Mouse (Mus musculus): ENCODE results near the gene Ift46. TPM values are rescaled to one million over a fixed set of nuclear protein-coding genes. Genes with fewer than 3 reads are reported as not detected.

Gene Ift46
- 10 to 100 TPM; 60.7 to 67.5 TPM for total RNA-seq (2021)
- long read RNA-seq, experiment 1, full-length matches to known transcripts, result 16 of 23 reads
- long read RNA-seq, experiment 1, partial matches to known transcripts, result 3 of 23 reads
- long read RNA-seq, experiment 1, other reads (novel, unspliced or antisense), result 4 of 23 reads
- long read RNA-seq, experiment 2, full-length matches to known transcripts, result 11 of 16 reads
- long read RNA-seq, experiment 2, partial matches to known transcripts, result 1 of 16 reads
- long read RNA-seq, experiment 2, other reads (novel, unspliced or antisense), result 4 of 16 reads

DNA sequence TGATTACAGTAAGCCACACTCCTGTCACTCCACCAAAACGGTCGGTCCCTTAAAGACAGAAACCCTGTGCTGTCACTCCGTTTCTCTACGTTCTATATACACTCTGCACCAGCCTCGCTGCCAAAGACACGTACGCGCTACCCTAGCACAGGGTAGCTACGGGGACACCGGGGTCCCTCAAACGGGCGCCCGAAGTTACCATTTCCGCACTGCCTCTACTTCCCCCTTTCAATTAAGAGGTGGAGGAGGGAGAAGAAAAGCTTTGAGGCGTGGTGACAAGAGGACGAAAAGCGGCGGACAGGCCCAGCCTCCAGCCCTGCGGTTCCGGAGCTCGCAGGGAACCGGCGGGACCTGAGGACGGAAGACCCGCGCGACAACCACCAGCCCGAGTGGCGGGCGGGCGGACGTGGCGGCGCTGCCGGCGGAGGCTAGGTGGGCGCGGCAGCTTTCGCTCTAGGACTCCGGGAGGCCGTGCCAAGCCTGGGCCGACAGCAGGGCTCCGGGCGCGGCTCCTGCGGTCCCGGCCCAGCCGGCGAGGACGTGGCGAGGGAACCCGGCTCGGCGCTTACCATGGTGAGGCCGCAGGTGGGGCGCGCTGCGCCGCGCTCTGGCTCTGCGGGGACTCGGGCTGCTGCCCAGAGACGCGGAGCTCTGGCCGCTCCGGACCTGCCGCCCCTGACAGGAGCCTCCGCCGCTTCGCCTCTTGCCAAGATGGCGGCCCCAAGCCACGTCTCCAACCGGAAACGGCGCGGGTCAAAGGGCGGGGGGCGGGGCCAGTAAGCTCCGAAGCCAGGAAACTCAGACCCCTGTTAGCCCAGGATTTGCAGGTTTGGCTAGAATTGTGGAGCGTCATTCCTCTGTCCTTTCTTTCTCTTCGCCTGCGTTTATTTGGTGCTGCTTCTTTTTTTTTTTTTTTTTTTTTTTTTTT is at the start of gene Ift46, which contains the start of gene Arcn1:
TSS of gene Ift46 (plus strand) at position 808 of the 928 bp plus-strand sequence.
TSS of gene Arcn1 (minus strand) at position 745 of the 928 bp plus-strand sequence.
- intact Hi-C loops (cut with DNase I), result no loop called here
- peak within 1 kb of the TSS; percentile 71 for H3K4me3 ChIP-seq
- H3K27ac ChIP-seq, result peak within 1 kb of the TSS; percentile 95
- DNase-seq (ENCODE audit: extremely low spot score in 1 of 2, low spot score in 2 of 2), result peak; percentile 78 to 80
- no peak for TF ChIP-seq CTCF (IDR thresholded peaks at IDR 0.05)

DNA sequence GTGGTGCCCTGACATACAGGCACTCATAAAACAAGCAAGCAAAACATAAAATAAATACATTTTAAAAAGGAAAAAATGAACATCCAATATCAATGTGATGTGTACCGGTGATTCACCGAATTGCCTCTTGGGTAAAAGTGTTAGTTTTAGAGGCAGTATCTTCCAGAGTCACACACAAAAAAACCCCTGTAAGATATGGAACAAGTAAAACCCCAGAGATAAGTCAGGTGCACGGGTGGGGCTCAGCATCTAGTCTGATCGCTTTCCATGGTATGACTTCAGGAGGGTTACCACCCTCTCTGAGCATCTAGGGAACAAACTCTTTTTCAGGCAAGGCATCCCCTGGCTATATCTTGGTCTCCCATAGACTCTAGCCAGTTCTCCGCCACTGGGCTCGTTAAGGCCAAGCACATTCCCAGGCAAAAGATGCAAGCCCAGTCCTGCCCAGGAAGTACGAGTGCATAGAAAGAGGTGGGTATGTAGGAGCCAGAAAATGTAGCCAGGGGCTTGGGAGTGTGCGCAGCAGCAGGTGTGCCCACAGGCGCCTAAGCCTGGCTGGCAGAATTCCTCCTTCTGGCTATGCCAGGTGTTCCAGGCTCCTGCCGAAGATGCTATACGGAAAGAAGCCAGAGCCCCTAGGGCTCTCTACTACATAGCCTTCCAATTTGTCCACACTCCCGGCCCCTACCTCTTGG is 48.6 kb upstream of the Ift46 start:
- Histone ChIP-seq H3K27ac (peak overlapping the region; percentile 44), H3K4me3 (no peak overlapping the region)
- TF ChIP-seq CTCF (IDR thresholded peaks at IDR 0.05), result no peak
- intact Hi-C loops (cut with DNase I), result no loop called here
- no peak for DNase-seq (ENCODE audit: extremely low spot score in 1 of 2, low spot score in 2 of 2)

DNA sequence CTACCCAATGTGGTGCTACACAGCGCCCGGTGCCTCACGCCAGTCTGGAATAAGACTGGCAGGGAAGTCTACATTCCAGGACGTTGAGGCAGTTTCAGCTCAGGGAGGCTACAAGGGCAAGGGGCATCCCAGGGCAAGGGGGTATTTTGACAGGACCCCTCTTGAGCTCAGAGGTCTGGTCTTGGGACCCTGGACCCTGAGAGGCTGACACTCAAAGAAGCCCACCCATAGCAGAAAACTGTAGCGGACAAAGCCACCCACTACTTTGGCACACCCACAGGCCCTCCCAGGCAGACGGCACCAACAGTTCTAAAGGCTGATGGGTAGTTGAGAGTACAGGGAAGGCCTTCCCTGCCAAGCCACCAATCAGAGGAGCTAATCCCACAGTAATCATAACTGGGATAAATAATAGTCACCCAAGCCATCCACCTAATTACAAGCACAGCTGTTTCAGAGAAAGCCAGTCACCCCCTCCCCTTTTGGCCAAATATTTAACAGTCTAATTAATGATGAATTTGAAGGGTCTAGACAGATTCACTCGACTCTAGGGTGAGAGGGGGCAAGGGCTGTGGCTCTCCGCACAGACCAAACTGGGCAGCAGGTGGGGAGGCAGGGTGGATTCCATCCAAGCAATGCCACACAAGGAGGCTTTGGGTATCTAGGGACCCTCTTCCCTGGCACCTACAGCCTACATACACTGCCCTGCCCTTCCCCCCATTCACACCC is 47.9 kb upstream of the Ift46 start:
- H3K27ac ChIP-seq, result peak overlapping the region; percentile 44
- DNase-seq (ENCODE audit: extremely low spot score in 1 of 2, low spot score in 2 of 2), result no peak
- intact Hi-C loops (cut with DNase I), result no loop called here
- H3K4me3 ChIP-seq, result peak overlapping the region; percentile 78
- no peak for TF ChIP-seq CTCF (IDR thresholded peaks at IDR 0.05)

DNA sequence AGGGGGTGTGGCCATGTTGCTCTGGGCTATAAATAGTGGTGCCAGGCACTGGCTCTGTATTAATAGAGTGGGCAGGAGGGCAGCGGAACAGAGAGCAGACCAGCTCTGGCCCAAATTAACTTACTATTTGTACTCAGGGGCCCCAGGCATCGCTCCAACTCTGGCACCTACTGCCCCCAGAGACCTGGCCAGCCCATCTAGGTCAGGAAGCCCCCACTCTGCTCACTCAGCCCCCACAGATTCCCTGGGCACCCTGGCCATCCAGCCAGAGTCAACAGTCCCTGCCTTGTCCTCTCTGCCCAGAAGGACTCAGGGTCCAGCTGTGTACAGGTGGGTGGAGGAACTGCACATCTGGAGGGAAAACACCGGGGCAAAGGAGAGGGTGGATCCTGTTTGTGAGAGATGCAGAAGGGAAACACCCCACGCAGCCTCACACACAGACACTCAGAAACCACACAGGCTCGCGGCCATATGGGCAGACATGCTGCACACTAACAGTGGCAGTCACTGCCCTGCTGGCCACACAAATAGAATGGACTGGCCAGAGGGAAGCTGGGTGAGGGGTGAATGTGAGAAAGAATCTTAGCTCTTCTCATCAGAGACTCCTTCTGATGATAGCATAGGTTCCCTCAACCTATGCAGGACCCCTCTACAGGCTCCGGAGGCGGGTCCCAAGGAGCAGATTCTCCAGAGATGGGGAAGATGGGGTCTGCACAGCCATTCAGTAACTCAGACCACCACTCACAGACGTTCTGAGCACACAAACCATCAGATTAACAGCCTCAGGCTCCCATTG is 47.2 kb upstream of the Ift46 start:
- intact Hi-C loops (cut with DNase I), result no loop called here
- Histone ChIP-seq H3K4me3 (peak overlapping the region; percentile 78), H3K27ac (peak overlapping the region; percentile 88)
- TF ChIP-seq CTCF (IDR thresholded peaks at IDR 0.05), result no peak
- DNase-seq (ENCODE audit: extremely low spot score in 1 of 2, low spot score in 2 of 2), result no peak

DNA sequence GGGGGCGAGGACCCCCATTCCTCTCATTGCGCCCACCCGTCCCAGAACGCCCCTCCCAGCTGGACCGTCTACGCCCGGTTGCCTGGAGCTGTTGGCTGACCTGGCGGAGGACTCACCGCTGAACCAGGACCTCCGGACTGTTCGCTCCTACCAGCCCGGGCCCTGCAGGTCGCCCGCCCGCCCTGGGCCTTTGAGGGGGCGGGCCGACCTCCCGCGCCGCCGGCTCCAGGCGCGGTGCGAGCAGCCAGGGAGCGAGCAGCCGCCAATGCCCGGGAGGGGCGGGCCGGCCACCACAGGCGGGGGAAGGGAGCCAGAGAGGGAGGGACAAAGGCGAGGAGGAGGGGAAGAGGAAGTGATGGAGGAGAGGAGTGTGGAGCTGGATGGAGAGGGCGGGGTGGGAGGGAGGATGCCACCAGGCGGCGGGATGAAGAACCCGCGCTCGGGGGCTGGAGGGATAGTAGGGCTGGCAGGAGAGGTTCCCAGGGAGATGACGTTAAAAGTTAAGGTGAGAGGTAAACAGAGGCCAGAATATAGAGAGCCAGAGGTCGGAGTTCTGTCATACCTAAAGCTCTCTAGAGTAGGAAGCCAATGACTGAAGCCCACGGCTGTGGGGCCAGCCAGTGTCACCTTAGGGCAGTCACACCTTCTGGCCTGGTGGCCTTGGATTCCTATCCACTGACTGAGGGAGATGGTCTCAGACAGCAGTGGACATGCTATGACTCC is 46.4 kb upstream of the Ift46 start:
- peak; percentile 81 to 86 for DNase-seq (ENCODE audit: extremely low spot score in 1 of 2, low spot score in 2 of 2)
- H3K4me3 ChIP-seq, result peak overlapping the region; percentile 78
- intact Hi-C loops (cut with DNase I), result no loop called here
- TF ChIP-seq CTCF (IDR thresholded peaks at IDR 0.05), result peak; percentile 51
- peak overlapping the region; percentile 88 for H3K27ac ChIP-seq

DNA sequence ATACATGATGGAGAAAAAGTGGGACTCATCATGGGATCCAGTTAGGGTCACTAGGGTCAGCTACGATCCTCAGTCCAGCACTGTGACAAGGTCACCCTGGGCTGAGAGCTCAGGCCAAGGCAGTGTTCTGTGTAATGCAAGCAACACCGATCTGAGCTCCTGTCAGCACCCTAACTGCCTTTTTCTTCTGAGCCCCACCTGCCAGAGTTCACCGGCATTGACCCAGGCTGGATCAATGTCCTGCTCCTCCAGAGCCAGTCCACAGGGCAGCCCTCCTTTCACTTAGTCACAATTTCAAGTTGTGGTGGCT is 45.9 kb upstream of the Ift46 start:
- no peak for TF ChIP-seq CTCF (IDR thresholded peaks at IDR 0.05)
- Histone ChIP-seq H3K4me3 (no peak overlapping the region), H3K27ac (0 out of 2 replicates have a peak overlapping the region, but pooled peaks have one; percentile 38)
- no peak for DNase-seq (ENCODE audit: extremely low spot score in 1 of 2, low spot score in 2 of 2)
- intact Hi-C loops (cut with DNase I), result no loop called here

DNA sequence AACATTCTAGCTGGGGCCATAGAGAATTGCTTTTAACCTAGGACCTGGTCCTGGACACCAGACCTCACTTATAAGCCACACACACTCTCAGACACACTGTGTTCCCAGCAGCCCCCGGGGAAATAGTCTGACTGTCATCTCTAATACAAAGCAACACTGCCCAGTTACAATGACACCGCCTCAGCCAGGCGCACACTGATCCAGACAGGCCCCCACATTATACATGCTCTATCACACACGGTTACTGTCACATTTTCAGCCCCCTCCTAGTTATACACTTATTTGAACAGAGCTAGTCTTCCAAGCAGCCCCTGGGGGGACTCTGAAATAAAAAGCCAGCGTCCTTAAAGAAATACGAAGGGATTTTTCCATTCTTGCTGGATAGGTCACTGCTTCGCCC is 45.1 kb upstream of the Ift46 start:
- no peak for DNase-seq (ENCODE audit: extremely low spot score in 1 of 2, low spot score in 2 of 2)
- no peak overlapping the region for H3K27ac ChIP-seq
- TF ChIP-seq CTCF (IDR thresholded peaks at IDR 0.05), result no peak
- no peak overlapping the region for H3K4me3 ChIP-seq
- intact Hi-C loops (cut with DNase I), result no loop called here

DNA sequence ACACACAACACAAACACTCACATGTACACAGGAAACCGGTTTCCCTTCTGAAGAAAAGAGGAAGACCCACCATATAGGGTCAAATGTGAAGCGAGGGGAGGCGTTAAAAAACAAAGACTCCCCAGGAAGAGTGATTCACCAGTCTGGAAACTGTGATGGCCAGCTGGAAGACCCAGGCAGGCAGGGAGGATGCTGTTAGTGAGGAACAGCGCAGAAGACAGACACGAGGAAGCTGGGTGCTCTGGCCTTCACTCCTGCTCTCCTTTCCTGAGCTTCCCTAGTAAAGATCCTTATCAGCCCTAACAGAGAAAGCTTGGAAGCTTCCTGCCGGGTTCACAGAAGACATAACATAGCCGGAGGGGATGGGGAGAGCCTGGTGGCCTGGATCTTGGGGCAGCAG is 44.7 kb upstream of the Ift46 start:
- no peak for TF ChIP-seq CTCF (IDR thresholded peaks at IDR 0.05)
- DNase-seq (ENCODE audit: extremely low spot score in 1 of 2, low spot score in 2 of 2), result no peak
- H3K4me3 ChIP-seq, result no peak overlapping the region
- intact Hi-C loops (cut with DNase I), result no loop called here
- no peak overlapping the region; the same call in 1 of the 2 replicates for H3K27ac ChIP-seq

DNA sequence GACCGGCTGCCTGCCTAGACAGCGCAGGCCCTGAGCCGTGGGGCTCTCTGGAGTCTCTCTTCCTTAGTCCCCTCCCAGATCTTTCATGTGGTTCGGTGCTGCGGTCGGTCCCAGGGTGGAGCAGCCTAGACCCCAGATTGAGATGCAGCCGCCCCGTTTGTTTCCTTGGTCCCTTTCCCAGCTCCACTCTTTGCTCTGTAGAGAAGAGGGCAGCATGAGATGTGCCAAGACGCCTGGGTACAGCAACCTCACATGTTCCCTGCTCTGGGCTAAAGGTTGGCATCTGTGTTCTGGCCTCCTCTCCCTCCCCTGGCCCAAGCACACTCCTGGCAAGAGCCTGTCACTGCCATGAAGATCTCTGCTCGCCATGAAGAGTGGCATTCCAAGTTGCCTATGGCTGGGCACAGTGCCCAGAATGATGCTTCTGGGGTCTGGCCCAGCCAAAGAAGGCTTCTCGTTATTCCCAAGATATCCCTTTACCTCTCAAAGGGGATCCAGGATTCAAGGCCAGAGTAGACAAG is 44.1 kb upstream of the Ift46 start:
- intact Hi-C loops (cut with DNase I), result no loop called here
- TF ChIP-seq CTCF (IDR thresholded peaks at IDR 0.05), result no peak
- Histone ChIP-seq H3K4me3 (no peak overlapping the region), H3K27ac (peak overlapping the region; percentile 3)
- no peak for DNase-seq (ENCODE audit: extremely low spot score in 1 of 2, low spot score in 2 of 2)

DNA sequence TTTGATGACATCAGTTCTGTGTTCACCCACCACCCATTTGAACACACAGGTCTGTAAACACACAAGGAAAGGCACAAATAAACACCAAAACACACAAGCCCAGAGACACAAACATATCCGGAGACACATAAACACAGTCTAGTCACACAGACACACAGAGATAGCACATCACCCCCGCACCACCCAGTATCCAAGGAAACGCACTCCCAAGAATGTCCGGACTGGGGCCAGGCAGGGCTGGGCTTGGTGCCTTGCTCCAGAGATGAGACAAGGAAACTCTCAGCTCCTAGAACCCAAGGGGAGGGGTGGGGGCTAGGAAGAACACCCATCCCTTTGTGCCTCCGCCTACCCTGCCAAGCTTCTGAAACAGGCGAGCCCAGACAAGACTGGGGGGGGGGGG is 43.5 kb upstream of the Ift46 start:
- intact Hi-C loops (cut with DNase I), result no loop called here
- Histone ChIP-seq H3K4me3 (no peak overlapping the region), H3K27ac (peak overlapping the region; percentile 3)
- no peak for DNase-seq (ENCODE audit: extremely low spot score in 1 of 2, low spot score in 2 of 2)
- no peak for TF ChIP-seq CTCF (IDR thresholded peaks at IDR 0.05)
